Mouse (Mus musculus): ENCODE results near the gene Tlk2. TPM values are rescaled to one million over a fixed set of nuclear protein-coding genes. Genes with fewer than 3 reads are reported as not detected.

Tlk2 gene
- polyA plus RNA-seq, 1 experiment from 2014 or later, result 22.5 TPM

DNA sequence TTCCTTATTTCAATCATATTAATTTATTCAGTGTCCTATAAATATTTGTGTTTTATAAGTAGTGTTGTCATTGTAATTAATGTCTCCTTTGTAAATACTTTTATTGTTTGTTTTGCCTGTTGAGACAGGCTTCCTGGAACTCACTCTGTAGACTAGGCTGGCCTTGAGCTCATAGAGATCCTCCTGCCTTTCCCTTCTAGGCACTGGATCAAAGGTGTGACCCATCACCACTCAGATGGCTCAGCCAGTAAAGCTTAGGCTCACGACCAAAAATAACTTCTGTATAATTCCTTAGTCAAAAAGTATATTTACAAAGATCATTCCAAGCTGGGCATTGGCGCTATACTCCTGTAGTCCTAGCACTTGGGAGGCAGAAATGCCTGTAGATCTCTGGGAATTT lies 39.2 kb downstream of the Tlk2 start:
- WGBS, result 94% methylated on average over 2 of the region's 2 CpGs
- peaks cover 30% of the 10 kb centered on the region for H3K36me3 ChIP-seq
- no peak overlapping the region for H3K4me3 ChIP-seq
- H3K9ac ChIP-seq, result no peak overlapping the region
- no peaks in the 10 kb centered on the region for H3K9me3 ChIP-seq
- H3K27ac ChIP-seq (replicated peaks), result no peak overlapping the region
- no peaks in the 10 kb centered on the region for H3K27me3 ChIP-seq
- H3K4me1 ChIP-seq (replicated peaks), result no peaks in the 10 kb centered on the region
- no peak overlapping the region for H3K4me2 ChIP-seq
- ATAC-seq (ENCODE audit: low read depth), result no peak

DNA sequence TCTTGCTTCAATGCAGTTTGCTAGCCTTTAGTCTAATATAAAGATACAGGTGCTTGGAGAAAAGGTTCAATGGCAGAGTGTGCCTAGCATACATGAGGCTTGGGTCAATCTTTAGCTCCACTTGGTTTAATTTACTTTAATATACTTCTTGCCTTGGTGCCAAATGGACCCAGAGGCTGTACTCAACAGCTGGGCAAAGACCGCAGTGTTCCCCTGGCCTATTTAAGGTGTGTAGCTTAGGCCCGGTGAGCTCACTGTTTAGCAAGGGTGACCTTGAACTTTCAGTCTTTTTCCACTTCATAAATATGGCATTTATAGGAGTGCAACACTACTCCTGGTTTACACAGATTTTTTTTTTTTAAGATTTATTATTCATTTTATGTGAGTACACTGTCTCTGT lies 55.9 kb downstream of the Tlk2 start:
- H3K9ac ChIP-seq, result no peak overlapping the region
- H3K36me3 ChIP-seq, result no peaks in the 10 kb centered on the region; the same call in 1 of the 2 replicates
- no peak overlapping the region for H3K4me2 ChIP-seq
- H3K9me3 ChIP-seq, result no peaks in the 10 kb centered on the region
- 98% methylated on average over 2 of the region's 2 CpGs for WGBS
- no peaks in the 10 kb centered on the region for H3K27me3 ChIP-seq
- no peak for ATAC-seq (ENCODE audit: low read depth)
- H3K4me1 ChIP-seq (replicated peaks), result no peaks in the 10 kb centered on the region
- no peak overlapping the region for H3K27ac ChIP-seq (replicated peaks)
- H3K4me3 ChIP-seq, result no peak overlapping the region

GRCm38 (mm10) chr11:105240991-105241390 lies 62.4 kb downstream of the Tlk2 start:
- Histone ChIP-seq H3K36me3 (peaks cover 30% of the 10 kb centered on the region), H3K27ac (replicated peaks) (no peak overlapping the region), H3K4me3 (no peak overlapping the region), H3K4me1 (replicated peaks) (no peaks in the 10 kb centered on the region), H3K4me2 (no peak overlapping the region), H3K9ac (no peak overlapping the region), H3K27me3 (no peaks in the 10 kb centered on the region), H3K9me3 (no peaks in the 10 kb centered on the region)
- ATAC-seq (ENCODE audit: low read depth), result no peak

- H3K27ac ChIP-seq (replicated peaks), result no peak overlapping the region
- no peak overlapping the region for H3K4me3 ChIP-seq
- ATAC-seq (ENCODE audit: low read depth), result no peak
- no peaks in the 10 kb centered on the region for H3K27me3 ChIP-seq
- no peaks in the 10 kb centered on the region for H3K9me3 ChIP-seq
- peaks cover 72% of the 10 kb centered on the region for H3K36me3 ChIP-seq
- no peaks in the 10 kb centered on the region for H3K4me1 ChIP-seq (replicated peaks)
- no peak overlapping the region for H3K9ac ChIP-seq
- 97% methylated on average over 1 of the region's 1 CpGs for WGBS
- no peak overlapping the region for H3K4me2 ChIP-seq
Observed at GRCm38 (mm10) chr11:105246369-105246768, 67.8 kb downstream of the Tlk2 start.

DNA sequence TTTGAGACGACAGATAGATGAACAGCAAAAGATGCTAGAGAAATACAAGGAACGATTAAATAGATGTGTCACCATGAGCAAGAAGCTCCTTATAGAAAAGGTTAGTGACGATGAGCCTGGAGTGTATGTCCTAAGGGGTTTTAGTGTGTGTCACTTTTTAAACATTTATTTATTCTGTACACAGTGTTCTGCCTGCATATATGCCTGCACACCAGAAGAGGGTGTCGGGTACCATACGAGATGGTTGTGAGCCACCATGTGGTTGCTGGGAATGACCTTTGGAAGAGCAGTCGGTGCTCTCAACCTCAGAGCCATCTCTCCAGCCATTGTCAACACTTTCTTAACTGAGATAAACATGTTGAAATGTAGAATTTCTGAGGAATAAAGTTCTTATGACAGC lies 68.2 kb downstream of the Tlk2 start:
- H3K4me1 ChIP-seq (replicated peaks), result no peaks in the 10 kb centered on the region
- H3K9ac ChIP-seq, result no peak overlapping the region
- no peak overlapping the region for H3K27ac ChIP-seq (replicated peaks)
- no peaks in the 10 kb centered on the region for H3K9me3 ChIP-seq
- peaks cover 74% of the 10 kb centered on the region for H3K36me3 ChIP-seq
- H3K4me2 ChIP-seq, result no peak overlapping the region
- no peak overlapping the region for H3K4me3 ChIP-seq
- no peak for ATAC-seq (ENCODE audit: low read depth)
- 95% methylated on average over 6 of the region's 6 CpGs for WGBS
- H3K27me3 ChIP-seq, result no peaks in the 10 kb centered on the region

DNA sequence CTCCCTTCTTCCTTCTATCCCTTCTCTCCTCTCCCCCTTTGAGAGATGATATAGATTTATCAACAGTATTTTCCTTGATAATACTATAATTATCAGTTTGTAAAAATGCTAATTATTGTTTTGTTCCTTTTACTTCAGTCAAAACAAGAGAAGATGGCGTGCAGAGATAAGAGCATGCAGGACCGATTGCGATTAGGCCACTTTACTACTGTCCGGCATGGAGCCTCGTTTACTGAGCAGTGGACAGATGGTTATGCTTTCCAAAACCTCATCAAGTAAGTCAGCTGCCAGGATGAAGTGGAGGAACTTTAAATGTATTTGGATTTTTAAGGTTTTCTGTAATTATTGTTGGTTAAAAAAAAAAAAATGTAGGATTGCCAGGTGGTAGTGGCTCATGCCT lies 68.7 kb downstream of the Tlk2 start:
- ATAC-seq (ENCODE audit: low read depth), result no peak
- Histone ChIP-seq H3K36me3 (peaks cover 70% of the 10 kb centered on the region), H3K27ac (replicated peaks) (no peak overlapping the region), H3K27me3 (no peaks in the 10 kb centered on the region), H3K9me3 (no peaks in the 10 kb centered on the region), H3K9ac (no peak overlapping the region), H3K4me2 (no peak overlapping the region), H3K4me1 (replicated peaks) (no peaks in the 10 kb centered on the region), H3K4me3 (no peak overlapping the region)
- WGBS, result 94% methylated on average over 5 of the region's 5 CpGs

- 89% methylated on average over 3 of the region's 3 CpGs for WGBS
Observed at GRCm38 (mm10) chr11:105259733-105260132, 81.1 kb downstream of the Tlk2 start.

GRCm38 (mm10) chr11:105261116-105261515 lies 82.5 kb downstream of the Tlk2 start:
- Histone ChIP-seq H3K4me1 (replicated peaks) (peaks cover 17% of the 10 kb centered on the region), H3K36me3 (peaks cover 49% of the 10 kb centered on the region), H3K4me2 (no peak overlapping the region), H3K9ac (no peak overlapping the region), H3K4me3 (no peak overlapping the region), H3K9me3 (no peaks in the 10 kb centered on the region), H3K27me3 (no peaks in the 10 kb centered on the region), H3K27ac (replicated peaks) (peak overlapping the region; percentile 82)
- WGBS, result 29% methylated on average over 5 of the region's 5 CpGs
- ATAC-seq (ENCODE audit: low read depth), result 0 out of 2 replicates have a peak, but pooled peaks have one; percentile 36

More at GRCm38 (mm10) chr11:105259733-105260132, 81.1 kb downstream of the Tlk2 start:
- Histone ChIP-seq H3K36me3 (peaks cover 58% of the 10 kb centered on the region), H3K4me2 (no peak overlapping the region), H3K9me3 (no peaks in the 10 kb centered on the region), H3K4me3 (no peak overlapping the region), H3K9ac (no peak overlapping the region), H3K27me3 (no peaks in the 10 kb centered on the region), H3K4me1 (replicated peaks) (peaks cover 16% of the 10 kb centered on the region), H3K27ac (replicated peaks) (no peak overlapping the region)
- no peak for ATAC-seq (ENCODE audit: low read depth)

DNA sequence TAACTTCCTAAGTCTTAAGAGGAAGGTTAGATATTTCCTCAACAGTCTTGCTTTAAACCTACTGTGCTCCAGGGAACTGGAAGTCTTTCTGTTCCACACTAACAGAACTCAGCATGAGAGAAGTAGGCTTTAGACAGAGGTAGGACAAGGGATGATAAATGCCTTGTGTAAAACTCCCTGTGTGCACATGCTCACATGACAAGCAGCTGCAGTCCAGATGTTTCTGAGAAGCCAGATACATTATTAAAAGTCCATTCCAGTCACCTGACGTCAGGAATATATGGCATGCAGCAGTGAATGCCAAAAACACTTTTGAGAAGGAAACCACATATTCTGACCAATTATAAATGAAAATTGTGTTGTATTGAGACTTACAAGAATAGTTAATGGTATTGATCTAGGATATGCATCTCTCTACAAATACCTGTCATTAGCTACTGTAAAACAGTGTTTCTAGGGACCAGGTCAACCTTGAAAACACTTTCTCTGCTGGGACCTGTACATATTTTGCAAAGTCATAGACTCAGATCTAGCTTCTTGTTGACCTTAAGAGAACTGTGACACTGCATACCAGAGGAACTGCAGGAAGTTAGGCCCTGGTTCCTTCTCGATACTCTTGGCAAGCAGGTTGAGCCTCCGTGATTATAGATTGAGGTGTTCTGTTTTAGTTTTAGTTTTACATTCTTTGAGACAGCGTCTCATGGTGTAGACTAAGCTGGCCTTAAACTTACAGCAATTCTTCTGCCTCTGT lies 83.2 kb downstream of the Tlk2 start:
- peak; percentile 47; the same call in 1 of the 2 replicates for ATAC-seq (ENCODE audit: low read depth)
- Histone ChIP-seq H3K9ac (no peak overlapping the region), H3K4me1 (replicated peaks) (peaks cover 17% of the 10 kb centered on the region), H3K4me3 (no peak overlapping the region), H3K27me3 (no peaks in the 10 kb centered on the region), H3K4me2 (no peak overlapping the region), H3K9me3 (no peaks in the 10 kb centered on the region), H3K27ac (replicated peaks) (peak overlapping the region; percentile 82), H3K36me3 (peaks cover 50% of the 10 kb centered on the region)
- 77% methylated on average over 4 of the region's 4 CpGs for WGBS

GRCm38 (mm10) chr11:105264506-105264905 lies 85.9 kb downstream of the Tlk2 start:
- H3K36me3 ChIP-seq, result peaks cover 52% of the 10 kb centered on the region
- no peaks in the 10 kb centered on the region for H3K27me3 ChIP-seq
- H3K9me3 ChIP-seq, result no peaks in the 10 kb centered on the region
- no peak overlapping the region for H3K9ac ChIP-seq
- H3K4me3 ChIP-seq, result no peak overlapping the region
- H3K4me2 ChIP-seq, result no peak overlapping the region
- no peak for ATAC-seq (ENCODE audit: low read depth)
- no peak overlapping the region for H3K27ac ChIP-seq (replicated peaks)
- H3K4me1 ChIP-seq (replicated peaks), result peaks cover 17% of the 10 kb centered on the region

DNA sequence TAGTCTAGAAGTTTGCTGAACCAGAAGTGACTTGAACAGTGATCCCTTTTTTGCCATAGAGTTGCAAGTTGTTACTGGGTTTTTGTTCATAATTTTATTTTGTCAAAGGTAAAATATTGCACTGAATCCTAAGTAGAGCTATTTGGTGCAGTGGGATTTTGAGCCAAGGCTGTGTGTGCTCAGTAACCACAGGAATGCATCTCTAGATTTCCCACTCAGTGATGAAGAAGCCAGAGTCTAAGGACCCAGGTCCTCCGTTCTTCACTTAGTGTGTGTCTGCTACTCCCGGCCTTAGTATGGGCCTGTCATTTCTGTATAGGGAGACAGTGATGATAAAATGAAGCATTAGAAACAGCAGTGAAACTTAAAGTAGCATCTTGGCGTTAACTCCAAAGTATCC lies 86.4 kb downstream of the Tlk2 start:
- H3K9ac ChIP-seq, result no peak overlapping the region
- WGBS, result 90% methylated on average over 3 of the region's 3 CpGs
- H3K4me2 ChIP-seq, result no peak overlapping the region
- H3K4me1 ChIP-seq (replicated peaks), result peaks cover 17% of the 10 kb centered on the region
- no peak overlapping the region for H3K27ac ChIP-seq (replicated peaks)
- no peak for ATAC-seq (ENCODE audit: low read depth)
- H3K4me3 ChIP-seq, result no peak overlapping the region
- peaks cover 52% of the 10 kb centered on the region for H3K36me3 ChIP-seq
- no peaks in the 10 kb centered on the region for H3K27me3 ChIP-seq
- H3K9me3 ChIP-seq, result no peaks in the 10 kb centered on the region

DNA sequence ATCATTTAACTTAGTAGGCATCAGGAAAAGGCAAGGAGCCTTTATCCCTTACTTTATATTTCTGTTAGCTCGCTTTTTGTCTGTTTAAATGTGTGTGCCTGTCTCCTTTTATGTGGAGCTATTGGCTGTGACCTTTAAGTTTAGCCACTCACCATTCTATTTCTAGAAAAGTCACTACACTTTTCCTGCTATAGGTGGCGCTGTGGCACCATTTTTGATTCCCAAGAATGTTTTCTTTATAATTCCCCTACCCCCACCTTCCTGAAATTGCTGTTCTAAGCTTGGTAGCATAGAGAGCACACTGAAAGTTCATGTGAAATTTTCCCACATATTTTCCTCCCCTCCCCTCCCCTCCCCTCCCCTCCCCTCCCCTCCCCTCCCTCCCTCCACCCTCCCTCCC lies 91.5 kb downstream of the Tlk2 start:
- Histone ChIP-seq H3K27me3 (no peaks in the 10 kb centered on the region), H3K27ac (replicated peaks) (no peak overlapping the region), H3K9ac (no peak overlapping the region), H3K36me3 (peaks cover 60% of the 10 kb centered on the region), H3K4me2 (no peak overlapping the region), H3K4me1 (replicated peaks) (no peaks in the 10 kb centered on the region), H3K9me3 (no peaks in the 10 kb centered on the region), H3K4me3 (no peak overlapping the region)
- no peak for ATAC-seq (ENCODE audit: low read depth)
- WGBS, result 17% methylated on average over 2 of the region's 2 CpGs

DNA sequence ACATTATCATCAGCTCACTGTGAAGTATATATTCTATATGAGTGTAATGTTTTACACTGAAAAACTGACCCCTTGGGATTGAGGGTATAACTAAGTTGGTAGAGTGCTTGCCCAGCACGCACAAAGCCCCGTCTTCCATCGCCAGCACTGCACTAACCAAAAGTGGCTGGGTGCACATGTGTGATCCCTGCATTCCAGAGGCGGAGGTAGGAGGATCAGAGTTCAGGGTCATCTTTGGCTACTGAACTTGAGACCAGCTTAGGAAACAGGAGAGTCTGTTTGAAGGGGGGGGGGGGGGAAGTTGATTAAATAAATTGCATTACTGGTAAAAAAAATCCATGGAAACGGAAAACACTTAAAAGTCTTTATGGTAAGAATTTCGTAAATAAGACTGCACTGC lies 101.8 kb downstream of the Tlk2 start:
- WGBS, result 92% methylated on average over 6 of the region's 6 CpGs
- no peak overlapping the region for H3K4me2 ChIP-seq
- no peak overlapping the region for H3K9ac ChIP-seq
- H3K4me1 ChIP-seq (replicated peaks), result no peaks in the 10 kb centered on the region
- H3K27ac ChIP-seq (replicated peaks), result no peak overlapping the region
- peaks cover 79% of the 10 kb centered on the region for H3K36me3 ChIP-seq
- H3K9me3 ChIP-seq, result no peaks in the 10 kb centered on the region
- H3K27me3 ChIP-seq, result no peaks in the 10 kb centered on the region
- ATAC-seq (ENCODE audit: low read depth), result no peak
- H3K4me3 ChIP-seq, result no peak overlapping the region

Measured in neural tube, embryonic 13.5 days (tissue).